Mouse (Mus musculus) splenic B cell, adult 2 months (primary cell): ENCODE results near the gene Trpc6.

Experiments
- DNase-seq: peaks from one replicate; pipeline ENCODE4 v3.0.0-alpha.2; 2011; ENCODE audit warnings: low read depth, low spot score
- H3K27me3 ChIP-seq: 2 replicates; pipeline ENCODE4 v1.6.1; 2012; ENCODE audit warnings: mild to moderate bottlenecking, low read length, moderate library complexity, mixed read lengths; ENCODE audit not compliant: control insufficient read depth, poor library complexity, insufficient read depth, severe bottlenecking
- H3K36me3 ChIP-seq: 2 replicates; pipeline ENCODE4 v1.6.1; 2012; ENCODE audit warnings: mild to moderate bottlenecking, low read length, moderate library complexity, mixed read lengths; ENCODE audit not compliant: control insufficient read depth, poor library complexity, insufficient read depth, severe bottlenecking

Trpc6 gene

DNA sequence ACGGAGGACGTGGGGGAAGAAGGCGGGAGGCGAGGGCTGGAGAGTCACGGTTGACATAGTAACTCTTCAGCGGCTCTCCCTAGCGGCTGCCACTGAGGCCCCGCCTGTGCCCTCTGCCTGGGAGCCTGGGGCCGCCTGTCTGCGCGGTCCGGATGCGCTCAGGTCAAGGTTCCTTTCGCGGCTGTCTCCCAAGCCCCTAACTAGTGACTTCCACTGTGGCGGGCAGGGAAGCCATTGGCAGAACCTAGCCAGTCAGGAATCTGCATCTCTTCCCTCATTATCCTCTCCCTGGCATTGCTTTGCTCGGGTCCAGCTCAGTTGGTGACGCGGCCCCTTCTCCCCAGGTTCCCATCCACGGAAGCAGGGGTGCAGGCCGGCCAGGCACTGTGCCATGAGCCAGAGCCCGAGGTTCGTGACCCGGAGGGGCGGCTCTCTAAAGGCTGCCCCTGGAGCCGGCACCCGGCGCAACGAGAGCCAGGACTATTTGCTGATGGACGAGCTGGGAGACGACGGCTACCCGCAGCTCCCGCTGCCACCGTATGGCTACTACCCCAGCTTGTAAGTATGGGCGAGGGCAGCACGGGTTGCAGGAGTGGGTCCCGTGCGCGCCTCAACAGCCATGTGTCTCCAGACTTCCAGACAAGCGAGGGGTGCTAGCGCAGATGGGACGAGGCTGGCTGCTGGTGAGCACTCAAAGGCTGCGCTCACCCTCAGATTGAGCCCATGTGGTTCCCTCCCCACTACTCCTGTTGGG, at the start of gene Trpc6:
Gene Trpc6, plus strand, starts transcription at position 102 of the 754 bp plus-strand sequence.
- no peak for DNase-seq
- no peaks in the 10 kb centered on the region for H3K27me3 ChIP-seq

DNA sequence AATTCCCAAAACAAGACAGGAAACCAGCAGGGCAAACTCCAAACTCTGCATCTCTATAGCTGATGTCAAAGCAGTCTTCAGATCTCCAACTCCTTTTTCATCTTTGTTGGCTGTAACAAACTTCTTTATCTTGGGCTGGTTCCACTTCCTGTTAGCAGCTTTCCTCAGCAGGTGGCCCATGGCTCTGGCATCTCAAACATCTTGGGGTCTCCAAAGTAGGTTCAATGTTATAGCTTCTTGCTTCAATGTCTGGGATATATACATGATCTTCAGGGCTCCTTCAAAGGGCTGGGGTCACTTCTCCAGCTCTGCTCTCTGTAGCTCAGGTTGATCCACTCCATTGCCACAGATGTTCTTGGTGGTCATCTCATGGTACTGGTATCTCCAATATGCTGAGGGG, 23.0 kb upstream of the Trpc6 start:
- DNase-seq: no peak
- Histone ChIP-seq H3K36me3 (no peaks in the 10 kb centered on the region), H3K27me3 (no peaks in the 10 kb centered on the region; the same call in 1 of the 2 replicates)

More for the DNA sequence above, at the start of gene Trpc6:
- H3K36me3 ChIP-seq: no peaks in the 10 kb centered on the region

DNA sequence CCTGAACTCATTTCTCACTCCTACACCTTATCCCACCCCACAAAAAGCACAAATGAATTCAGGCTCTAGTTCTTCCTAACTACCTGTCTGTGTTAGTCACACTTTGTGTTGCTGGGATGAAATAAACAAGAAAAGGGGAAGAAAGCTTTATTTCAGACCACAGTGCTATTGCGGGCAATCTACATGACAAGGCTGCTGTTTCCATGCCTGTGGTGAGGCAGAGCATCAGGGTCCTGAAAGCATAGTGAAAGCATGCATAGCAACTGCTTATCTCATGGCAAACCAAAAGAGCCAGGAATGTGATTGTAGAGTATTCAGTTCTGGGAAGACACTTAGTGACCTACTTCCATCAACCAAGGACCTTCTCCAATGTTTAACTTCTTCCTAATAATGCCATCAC, 10.3 kb upstream of the Trpc6 start:
- Histone ChIP-seq H3K27me3 (no peaks in the 10 kb centered on the region), H3K36me3 (no peaks in the 10 kb centered on the region)
- DNase-seq: no peak

DNA sequence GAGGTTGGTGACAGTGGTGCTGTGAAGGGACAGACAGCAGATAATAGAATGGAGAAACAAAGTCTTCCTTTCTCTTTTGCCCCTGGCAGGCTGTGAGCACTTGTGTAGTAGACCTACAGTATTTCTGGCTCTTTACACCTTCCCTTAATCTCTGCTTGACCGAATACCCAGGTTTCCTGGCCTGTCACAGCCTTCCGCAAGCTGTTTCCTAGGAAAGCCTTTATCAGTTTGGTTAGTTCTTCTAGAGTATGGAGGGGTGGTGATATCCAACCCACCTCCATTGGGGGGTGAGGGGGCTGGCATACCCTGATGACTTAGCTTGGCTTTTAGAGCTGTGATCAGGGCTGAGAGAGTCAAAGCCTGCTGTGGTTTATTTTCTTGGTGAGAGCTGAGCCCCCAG, 1.3 kb downstream of the Trpc6 start:
- no peaks in the 10 kb centered on the region for H3K36me3 ChIP-seq
- H3K27me3 ChIP-seq: no peaks in the 10 kb centered on the region
- no peak for DNase-seq

DNA sequence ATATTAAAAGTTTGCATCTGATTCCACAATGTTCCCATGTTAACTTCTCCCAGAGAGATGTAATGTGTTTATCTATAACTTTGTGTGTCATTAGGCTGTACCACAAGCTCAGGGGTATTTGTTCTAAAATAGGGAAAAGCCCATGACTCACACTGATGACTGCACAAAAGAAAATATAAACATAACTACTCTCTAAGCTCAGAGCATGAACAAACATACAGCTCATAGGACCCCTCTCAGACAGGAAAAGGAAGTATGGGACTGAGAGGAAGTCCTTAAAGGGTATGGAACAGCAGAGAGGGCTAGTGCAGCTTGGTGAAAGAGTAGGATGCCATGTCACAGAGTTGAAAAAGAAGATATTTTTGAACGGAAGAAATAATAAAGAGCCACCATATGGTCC, 14.6 kb downstream of the Trpc6 start:
- H3K27me3 ChIP-seq: no peaks in the 10 kb centered on the region
- no peaks in the 10 kb centered on the region for H3K36me3 ChIP-seq
- no peak for DNase-seq

DNA sequence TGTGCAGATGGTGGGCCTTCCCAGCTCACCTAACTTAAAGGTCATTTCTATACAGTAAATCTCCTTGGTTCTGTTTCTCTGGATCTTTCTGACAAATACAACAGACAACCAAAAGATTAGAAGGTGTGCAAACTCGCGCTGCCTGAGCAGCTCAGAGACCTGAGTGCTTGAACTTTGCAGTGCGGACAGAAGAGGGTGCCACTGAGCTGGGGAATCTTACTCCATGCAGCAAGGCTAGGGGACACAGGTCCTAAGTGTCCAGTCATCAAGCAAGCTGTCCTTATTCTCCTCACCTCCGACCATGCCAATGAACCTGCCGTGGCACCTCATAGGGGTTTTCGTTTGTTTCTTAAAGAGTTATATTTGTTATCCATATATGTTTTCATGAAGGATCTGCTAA, 48.7 kb downstream of the Trpc6 start:
- H3K36me3 ChIP-seq: no peaks in the 10 kb centered on the region
- no peak for DNase-seq

DNA sequence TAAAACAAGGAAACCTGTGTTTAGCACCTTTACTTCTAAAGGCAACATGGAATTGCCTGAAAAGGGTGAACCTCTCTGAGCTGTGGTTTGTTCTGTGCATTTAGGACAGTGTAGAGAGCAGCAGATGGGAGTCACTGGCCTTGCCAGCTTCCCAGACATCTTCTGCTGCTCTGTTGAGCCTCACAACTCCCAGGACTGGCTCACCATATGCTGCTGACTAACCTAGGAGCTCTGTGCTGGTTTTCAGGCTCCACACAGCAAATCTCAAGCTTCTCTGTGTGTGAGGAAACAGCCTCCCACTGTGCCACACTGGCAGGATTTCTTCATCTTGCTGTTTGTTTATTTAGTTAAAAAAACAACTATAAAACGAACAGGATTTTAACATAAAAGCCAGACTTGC, 53.1 kb downstream of the Trpc6 start:
- no peak for DNase-seq
- no peaks in the 10 kb centered on the region for H3K27me3 ChIP-seq
- no peaks in the 10 kb centered on the region for H3K36me3 ChIP-seq

More for the DNA sequence above, 48.7 kb downstream of the Trpc6 start:
- no peaks in the 10 kb centered on the region for H3K27me3 ChIP-seq

DNA sequence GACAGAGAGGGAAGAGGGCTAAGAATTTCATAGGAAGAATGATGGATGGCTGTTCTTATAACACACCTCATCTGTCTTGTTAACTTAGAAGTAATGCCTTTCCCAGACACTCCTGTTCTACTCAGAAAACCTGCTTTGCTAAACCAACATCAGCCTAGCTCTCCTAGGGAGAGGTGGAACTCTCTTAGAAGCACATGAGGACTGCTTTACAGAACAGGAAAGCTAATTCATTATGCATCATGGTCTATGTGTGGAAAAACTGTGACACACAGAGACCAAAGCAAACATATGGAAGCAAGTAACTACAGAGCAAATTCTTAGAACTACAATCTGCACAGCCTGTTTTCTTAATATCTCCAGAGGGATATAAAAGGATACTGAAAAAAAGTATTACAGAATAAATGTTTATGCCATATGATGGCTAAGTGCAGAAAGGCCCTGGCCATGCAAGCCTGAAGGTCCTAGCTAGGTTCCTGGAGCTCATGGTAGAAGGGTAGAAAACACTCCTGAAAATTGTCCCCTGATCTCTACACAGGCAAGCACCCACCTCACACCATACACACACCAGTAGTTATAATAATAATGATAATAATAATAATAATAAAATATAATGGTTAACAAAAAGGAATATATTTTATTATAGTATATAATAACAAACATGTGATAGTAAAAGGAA, 63.0 kb downstream of the Trpc6 start:
- no peak for DNase-seq

DNA sequence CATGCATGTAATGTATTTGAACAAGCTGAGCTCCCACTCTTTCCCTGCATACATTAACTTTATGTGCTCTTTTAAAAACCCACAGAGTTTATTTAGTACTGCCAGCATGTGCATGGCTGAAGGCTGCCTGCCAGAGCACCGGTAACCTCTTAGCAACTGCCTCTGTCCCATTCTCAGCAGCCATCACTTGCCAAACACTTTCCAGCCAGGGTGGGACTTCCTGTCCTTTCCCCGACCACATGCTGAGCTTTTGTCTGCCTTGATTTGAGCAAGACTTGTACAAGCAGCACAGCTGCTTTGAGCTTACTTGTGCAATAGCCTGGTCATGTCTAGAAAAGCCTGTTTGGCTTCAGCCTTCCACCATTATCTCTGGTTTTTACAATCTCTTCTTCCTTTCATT, 90.4 kb downstream of the Trpc6 start:
- H3K27me3 ChIP-seq: no peaks in the 10 kb centered on the region

More for the DNA sequence above, 63.0 kb downstream of the Trpc6 start:
- H3K36me3 ChIP-seq: no peaks in the 10 kb centered on the region
- no peaks in the 10 kb centered on the region for H3K27me3 ChIP-seq

DNA sequence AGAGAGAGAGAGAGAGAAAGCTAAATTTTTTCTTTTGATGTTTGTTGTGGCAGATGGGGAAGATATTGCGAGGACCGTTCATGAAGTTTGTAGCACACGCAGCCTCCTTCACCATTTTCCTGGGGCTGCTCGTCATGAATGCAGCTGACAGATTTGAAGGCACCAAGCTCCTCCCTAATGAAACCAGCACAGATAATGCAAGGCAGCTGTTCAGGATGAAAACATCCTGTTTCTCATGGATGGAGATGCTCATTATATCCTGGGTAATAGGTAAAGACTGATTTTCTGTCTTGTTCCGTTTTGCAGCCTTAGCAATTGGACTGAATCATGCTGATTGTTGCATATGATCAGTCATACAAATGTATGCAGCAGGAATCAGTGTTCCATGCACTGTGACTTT, 99.5 kb downstream of the Trpc6 start:
- DNase-seq: no peak
- Histone ChIP-seq H3K27me3 (no peaks in the 10 kb centered on the region), H3K36me3 (no peaks in the 10 kb centered on the region)

More for the DNA sequence above, 90.4 kb downstream of the Trpc6 start:
- H3K36me3 ChIP-seq: no peaks in the 10 kb centered on the region
- DNase-seq: no peak

DNA sequence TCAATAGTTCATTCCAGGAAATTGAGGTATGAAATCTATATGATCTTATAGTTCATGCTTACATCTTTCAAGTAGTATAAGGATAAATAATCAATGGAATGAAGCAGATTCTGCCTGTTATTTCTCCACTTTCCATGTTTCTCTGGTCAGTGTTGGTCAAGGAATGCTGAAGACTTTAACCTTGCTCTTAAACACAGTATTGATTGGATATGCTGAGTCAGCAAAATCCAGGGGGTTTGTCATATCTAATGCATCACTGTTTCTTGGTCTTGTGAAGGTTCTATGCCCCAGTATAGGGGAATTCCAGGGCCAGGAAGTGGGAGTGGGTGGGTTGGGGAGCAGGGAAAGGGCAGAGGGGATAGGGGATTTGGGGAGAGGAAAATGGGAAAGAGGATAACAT, 111.4 kb downstream of the Trpc6 start:
- Histone ChIP-seq H3K36me3 (no peaks in the 10 kb centered on the region), H3K27me3 (no peaks in the 10 kb centered on the region)
- no peak for DNase-seq

DNA sequence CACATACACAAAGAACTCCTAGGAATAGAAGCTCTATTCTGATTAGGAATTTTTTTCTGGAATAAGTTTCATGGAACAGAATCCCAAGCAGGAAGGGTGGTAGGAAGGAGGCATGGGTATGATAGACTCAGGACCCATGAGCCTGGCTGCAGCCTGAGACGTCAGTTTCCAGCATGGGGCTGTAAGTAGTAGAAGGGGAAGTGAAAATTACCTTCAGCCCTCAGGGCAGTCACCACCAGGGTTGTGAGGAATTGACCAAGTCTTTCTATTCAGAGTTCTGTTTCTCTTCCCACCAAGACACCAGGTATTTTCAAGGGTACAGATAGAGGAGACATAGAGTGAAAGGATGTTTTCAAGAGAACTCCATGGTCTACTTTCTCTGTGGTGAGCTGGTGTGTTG, 129.0 kb downstream of the Trpc6 start:
- Histone ChIP-seq H3K36me3 (no peaks in the 10 kb centered on the region), H3K27me3 (no peaks in the 10 kb centered on the region)
- DNase-seq: no peak

DNA sequence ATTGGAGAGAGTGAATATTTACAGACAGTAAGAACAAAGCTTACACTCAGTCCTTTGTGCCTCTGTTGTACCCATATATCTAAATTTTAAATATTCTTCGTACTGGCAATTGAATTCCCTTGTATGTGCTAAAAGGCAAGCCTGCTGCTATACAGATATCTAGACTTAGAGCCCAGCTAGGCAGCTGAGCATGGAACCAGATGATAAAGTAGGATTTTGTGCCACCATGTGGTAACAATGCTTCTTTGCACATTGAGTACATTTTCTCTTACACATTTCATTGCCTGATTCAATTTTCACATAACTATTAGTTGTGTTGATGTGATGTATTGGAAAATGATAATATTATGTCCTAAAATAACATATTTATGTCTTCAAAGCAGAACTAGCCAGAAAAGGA, 132.7 kb downstream of the Trpc6 start:
- no peaks in the 10 kb centered on the region for H3K36me3 ChIP-seq
- no peak for DNase-seq
- no peaks in the 10 kb centered on the region for H3K27me3 ChIP-seq

DNA sequence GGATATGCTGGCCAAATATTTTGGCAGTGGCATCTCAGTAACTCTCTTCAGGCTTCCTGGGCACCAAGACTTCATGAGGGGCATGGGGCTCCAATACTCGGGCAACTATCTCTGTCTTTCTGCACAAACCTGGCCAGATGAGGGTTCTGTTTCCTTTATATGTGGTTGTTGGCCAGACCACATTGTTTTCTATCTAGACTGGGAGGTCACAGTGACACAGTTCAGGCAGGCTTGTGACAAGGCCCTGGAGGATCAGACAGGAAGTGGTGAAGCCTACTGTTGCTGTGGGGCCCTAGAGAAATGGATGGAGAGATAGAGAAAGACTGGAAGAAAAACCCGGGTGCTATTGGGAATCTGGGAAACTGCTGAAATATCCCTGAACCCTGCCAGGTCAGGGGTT, 149.2 kb downstream of the Trpc6 start:
- no peak for DNase-seq
- H3K36me3 ChIP-seq: no peaks in the 10 kb centered on the region

DNA sequence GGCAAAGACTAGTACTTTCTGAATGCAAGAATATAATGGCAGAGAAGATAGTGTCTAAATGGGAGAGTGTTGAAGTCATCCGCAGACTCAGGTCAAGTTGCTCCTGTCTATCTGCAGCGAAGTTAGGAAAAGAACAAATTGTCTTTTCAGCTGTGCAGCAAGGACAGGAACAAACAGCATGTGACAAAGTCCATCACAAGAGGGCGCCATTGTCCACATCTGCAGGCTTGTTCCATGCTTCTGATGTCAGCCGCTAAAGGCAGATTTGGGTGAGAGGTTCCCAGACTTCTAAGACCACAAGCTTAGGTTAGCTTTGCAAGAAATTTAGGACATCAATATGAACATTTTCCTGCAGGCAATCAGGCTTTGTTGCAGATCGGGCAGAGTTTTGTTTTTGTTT, 156.7 kb downstream of the Trpc6 start:
- no peaks in the 10 kb centered on the region for H3K36me3 ChIP-seq
- DNase-seq: peak; percentile 9
- no peaks in the 10 kb centered on the region for H3K27me3 ChIP-seq

More for the DNA sequence above, 149.2 kb downstream of the Trpc6 start:
- H3K27me3 ChIP-seq: no peaks in the 10 kb centered on the region
